Comparison of ENCODE assay signal across 9 mouse cellular contexts in the genomic region with DNA sequence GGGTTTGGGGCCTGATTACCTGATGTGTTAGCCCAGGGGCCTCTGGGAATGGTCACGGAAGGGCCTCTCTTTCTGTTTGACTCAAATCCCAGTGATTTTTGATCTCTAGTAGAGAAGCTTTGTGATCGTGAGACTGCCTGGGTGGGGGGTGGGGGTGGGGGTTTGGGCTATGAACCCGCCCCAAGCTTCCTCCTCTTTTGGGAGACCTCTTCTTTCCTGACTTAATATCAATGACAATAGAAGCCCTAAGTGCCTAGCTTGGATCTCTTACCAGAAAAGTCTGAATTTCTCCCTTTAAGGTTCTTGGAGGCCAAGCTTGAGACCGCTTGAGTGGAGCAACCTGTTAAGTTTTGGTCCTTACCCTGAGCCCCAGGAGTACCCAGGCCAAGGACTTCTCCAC. TPM values are rescaled to one million over a fixed set of nuclear protein-coding genes. Genes with fewer than 3 reads are reported as not detected.
DNase-seq lines count a peak whose midpoint lies in the region; ATAC-seq lines count a peak whose summit lies in the region.
"Had no signal": no experiment of that assay in that cellular context is flagged by ENCODE, and none has a peak within 500 bp of the region (broad histone marks: within the 10 kb centered on the region; RNA-seq: fewer than 3 reads in every experiment).

No protein-coding gene starts in this region.

- peak overlapping the region; percentile 85 for H3K4me3 ChIP-seq in heart, embryonic 11.5 days (ENCODE audit: low read depth, low read length)
- H3K4me3 ChIP-seq in hindbrain, embryonic 14.5 days (replicated peaks; ENCODE audit: low read length): peak overlapping the region; percentile 89
- H3K4me3 ChIP-seq in midbrain, embryonic 12.5 days: peak overlapping the region; percentile 88

- no peak overlapping the region for H3K27ac ChIP-seq in heart, embryonic 11.5 days (ENCODE audit: low read depth, low read length)
- no peak overlapping the region for H3K27ac ChIP-seq in hindbrain, embryonic 14.5 days
- no peak overlapping the region for H3K27ac ChIP-seq in midbrain, embryonic 12.5 days (replicated peaks)
- H3K27ac ChIP-seq: liver, embryonic 14.5 days had no signal

- DNase-seq in heart, postnatal 10 days: no peak
- DNase-seq in R1 (ENCODE audit: low read depth, low spot score): peak; percentile 78
- no peak for DNase-seq in hindbrain, embryonic 14.5 days (ENCODE audit: low spot score)
- DNase-seq in urinary bladder, adult 18-20 months (ENCODE audit: low spot score in 2 of 2): no peak
- DNase-seq in left cerebral cortex, adult 11 months (ENCODE audit: low spot score): no peak

- peaks cover 10% of the 10 kb centered on the region for H3K27me3 ChIP-seq in heart, embryonic 11.5 days (ENCODE audit: control insufficient read depth, insufficient read depth, low read length)
- H3K27me3 ChIP-seq in hindbrain, embryonic 14.5 days (ENCODE audit: control insufficient read depth, insufficient read depth, low read length): no peaks in the 10 kb centered on the region
- H3K27me3 ChIP-seq in midbrain, embryonic 12.5 days: peaks cover 19% of the 10 kb centered on the region

- intact Hi-C loops in heart, postnatal 10 days (cut with DNase I): loop anchor here (5.0 kb wide), 2 partner anchors 138 to 183 kb away; no protein-coding TSS in a partner anchor

- no peak for ATAC-seq in heart, embryonic 11.5 days (replicated peaks; ENCODE audit: insufficient number of reproducible peaks, low FRiP score, low TSS enrichment)
- no peak for ATAC-seq in hindbrain, embryonic 14.5 days (ENCODE audit: low FRiP score)
- ATAC-seq in midbrain, embryonic 12.5 days (ENCODE audit: low FRiP score, low read depth): no peak
- no peak for ATAC-seq in megakaryocyte progenitor cell, adult 5-6 weeks (replicated peaks; ENCODE audit: poor library complexity)

- peak overlapping the region; percentile 96 for H3K4me2 ChIP-seq in heart, embryonic 11.5 days
- peak overlapping the region; percentile 98 for H3K4me2 ChIP-seq in hindbrain, embryonic 14.5 days (replicated peaks)
- peak overlapping the region; percentile 94 for H3K4me2 ChIP-seq in midbrain, embryonic 12.5 days (replicated peaks)

- peaks cover 15% of the 10 kb centered on the region; the same call in 1 of the 2 replicates for H3K4me1 ChIP-seq in heart, embryonic 11.5 days (ENCODE audit: control insufficient read depth, insufficient read depth, low read length)
- peaks cover 12% of the 10 kb centered on the region for H3K4me1 ChIP-seq in hindbrain, embryonic 14.5 days (replicated peaks; ENCODE audit: control insufficient read depth, insufficient read depth, low read length)
- H3K4me1 ChIP-seq in midbrain, embryonic 12.5 days: peaks cover 34% of the 10 kb centered on the region

- H3K36me3 ChIP-seq in heart, embryonic 11.5 days (ENCODE audit: control insufficient read depth, insufficient read depth, low read length): no peaks in the 10 kb centered on the region
- no peaks in the 10 kb centered on the region for H3K36me3 ChIP-seq in hindbrain, embryonic 14.5 days (replicated peaks; ENCODE audit: control insufficient read depth, insufficient read depth)
- no peaks in the 10 kb centered on the region for H3K36me3 ChIP-seq in midbrain, embryonic 12.5 days

- H3K9me3 ChIP-seq in heart, embryonic 11.5 days (replicated peaks; ENCODE audit: control insufficient read depth, low read length): no peaks in the 10 kb centered on the region
- H3K9me3 ChIP-seq in hindbrain, embryonic 14.5 days (ENCODE audit: control insufficient read depth, low read length): no peaks in the 10 kb centered on the region
- no peaks in the 10 kb centered on the region for H3K9me3 ChIP-seq in midbrain, embryonic 12.5 days

- 33% methylated on average over 4 of the region's 4 CpGs for WGBS in heart, embryonic 11.5 days (ENCODE audit: insufficient replicate concordance)
- 36% methylated on average over 4 of the region's 4 CpGs for WGBS in hindbrain, embryonic 14.5 days
- 11% methylated on average over 4 of the region's 4 CpGs for WGBS in midbrain, embryonic 12.5 days

- no peak overlapping the region for H3K9ac ChIP-seq in heart, embryonic 11.5 days (ENCODE audit: low read depth, low read length)
- H3K9ac ChIP-seq in hindbrain, embryonic 14.5 days: no peak overlapping the region
- H3K9ac ChIP-seq in midbrain, embryonic 12.5 days (replicated peaks): no peak overlapping the region
- H3K9ac ChIP-seq: liver, embryonic 14.5 days had no signal

RNA-seq across cellular contexts. Expression of a gene that starts 0.8 kb away (rescaled TPM):
- polyA plus RNA-seq in heart, embryonic 11.5 days (2014; fragmentation: Nextera tagmentation; extraction: Ambion mirVana): 2.4 TPM in 2 replicates
- total RNA-seq in heart, postnatal 10 days (2021): 10 to 100 TPM in 1 of 2 experiments, 1 to 10 TPM in 1; 9.5 to 12.2 TPM
- polyA plus RNA-seq in hindbrain, embryonic 14.5 days (2014; fragmentation: Nextera tagmentation; extraction: Ambion mirVana): 2.4 and 2.7 TPM in 2 replicates
- 2.7 and 3.4 TPM in 2 replicates for polyA plus RNA-seq in midbrain, embryonic 12.5 days (2016; fragmentation: Nextera tagmentation; extraction: Ambion mirVana)
- 0.07 and 0.12 TPM in 2 replicates for total RNA-seq in megakaryocyte progenitor cell, adult 5-6 weeks (2015)
- 0.10 and 0.96 TPM in 2 replicates for total RNA-seq in megakaryocyte progenitor cell, adult 5-6 weeks (2017)

RNA-seq across cellular contexts. Expression of a gene that starts 58.9 kb away (rescaled TPM):
- 50.3 and 63.5 TPM in 2 replicates for polyA plus RNA-seq in heart, embryonic 11.5 days (2014; fragmentation: Nextera tagmentation; extraction: Ambion mirVana)
- 100 to 1,000 TPM; 125 to 133 TPM for total RNA-seq in heart, postnatal 10 days (2021)
- 71.7 and 79.8 TPM in 2 replicates for polyA plus RNA-seq in hindbrain, embryonic 14.5 days (2014; fragmentation: Nextera tagmentation; extraction: Ambion mirVana)
- polyA plus RNA-seq in midbrain, embryonic 12.5 days (2016; fragmentation: Nextera tagmentation; extraction: Ambion mirVana): 128 and 129 TPM in 2 replicates
- 75.9 and 90.4 TPM in 2 replicates for total RNA-seq in megakaryocyte progenitor cell, adult 5-6 weeks (2015)
- total RNA-seq in megakaryocyte progenitor cell, adult 5-6 weeks (2017): 63.0 and 63.3 TPM in 2 replicates

RNA-seq across cellular contexts. Expression of a gene that starts 59.2 kb away (rescaled TPM):
- 61.5 and 66.0 TPM in 2 replicates for polyA plus RNA-seq in heart, embryonic 11.5 days (2014; fragmentation: Nextera tagmentation; extraction: Ambion mirVana)
- total RNA-seq in heart, postnatal 10 days (2021): 100 to 1,000 TPM; 448 to 485 TPM
- 30.3 and 32.0 TPM in 2 replicates for polyA plus RNA-seq in hindbrain, embryonic 14.5 days (2014; fragmentation: Nextera tagmentation; extraction: Ambion mirVana)
- 20.4 and 22.6 TPM in 2 replicates for polyA plus RNA-seq in midbrain, embryonic 12.5 days (2016; fragmentation: Nextera tagmentation; extraction: Ambion mirVana)
- total RNA-seq in megakaryocyte progenitor cell, adult 5-6 weeks (2015): 21.2 and 31.7 TPM in 2 replicates
- 8.4 and 9.1 TPM in 2 replicates for total RNA-seq in megakaryocyte progenitor cell, adult 5-6 weeks (2017)
